Mouse (Mus musculus): ENCODE measurements at regions not wholly inside any gene's neighbourhood (a gene's known extent, or its start where the extent isn't known, plus 50 kb on each side); places are given as distances from the start of the nearest gene placed in this dataset.

DNA sequence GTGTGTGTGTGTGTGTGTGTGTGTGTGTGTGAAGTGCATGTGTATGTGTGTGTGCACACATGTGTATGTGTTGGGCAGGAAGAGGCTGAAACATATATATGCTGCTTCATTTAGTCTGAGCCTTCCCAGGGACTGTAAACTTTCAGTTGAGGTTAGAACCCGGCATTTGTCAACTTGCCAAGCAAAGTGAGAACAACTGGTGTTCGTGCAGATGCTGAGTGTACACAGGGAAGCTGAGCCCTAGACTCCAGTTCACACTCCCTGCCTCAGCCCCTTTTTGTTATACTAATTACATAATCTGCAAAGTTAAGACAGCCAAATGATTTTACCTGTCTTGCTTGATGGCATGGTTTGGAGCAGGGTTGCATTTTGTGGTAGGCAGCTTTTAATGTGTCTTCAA is 87.7 kb upstream of the Pkn2 start:
- Histone ChIP-seq H3K4me1 (ENCODE audit: control insufficient read depth in 1 of 2, insufficient read depth in 2 of 2, low read length in 2 of 2) (no peaks in the 10 kb centered on the region), H3K27ac (ENCODE audit: control insufficient read depth, low read depth, low read length) (no peak overlapping the region), H3K79me2 (ENCODE audit: control insufficient read depth, insufficient read depth, low read length, poor library complexity) (no peaks in the 10 kb centered on the region), H3K9me3 (replicated peaks; ENCODE audit: insufficient read depth, low read length) (no peaks in the 10 kb centered on the region), H3K36me3 (ENCODE audit: control insufficient read depth in 1 of 2, insufficient read depth in 2 of 2, low read length in 2 of 2) (no peaks in the 10 kb centered on the region), H3K4me3 (ENCODE audit: control insufficient read depth in 1 of 2, insufficient read depth in 1 of 2, low read depth in 2 of 2, low read length in 2 of 2) (no peak overlapping the region), H3K27me3 (ENCODE audit: control insufficient read depth in 1 of 2, insufficient read depth in 2 of 2, low read length in 2 of 2) (no peaks in the 10 kb centered on the region; a peak in 1 of 4 replicates), H3K9ac (ENCODE audit: control insufficient read depth, low read depth, low read length, poor library complexity, severe bottlenecking) (no peak overlapping the region)
- TF ChIP-seq NELFE (IDR thresholded peaks at IDR 0.05; ENCODE audit: low read depth, low read length) (no peak), GATA1 (IDR thresholded peaks at IDR 0.05; ENCODE audit: low read depth, low read length) (no peak), USF2 (IDR thresholded peaks at IDR 0.05; ENCODE audit: borderline replicate concordance in 1 of 2, insufficient read depth in 1 of 2, low read depth in 1 of 2, low read length in 2 of 2) (no peak), JUND (IDR thresholded peaks at IDR 0.05; ENCODE audit: low read depth, low read length) (no peak), SMC3 (IDR thresholded peaks at IDR 0.05; ENCODE audit: low read depth, low read length) (no peak), RCOR1 (IDR thresholded peaks at IDR 0.05; ENCODE audit: low read depth, low read length) (no peak)
- no peak for DNase-seq (ENCODE audit: low read depth, low spot score)

DNA sequence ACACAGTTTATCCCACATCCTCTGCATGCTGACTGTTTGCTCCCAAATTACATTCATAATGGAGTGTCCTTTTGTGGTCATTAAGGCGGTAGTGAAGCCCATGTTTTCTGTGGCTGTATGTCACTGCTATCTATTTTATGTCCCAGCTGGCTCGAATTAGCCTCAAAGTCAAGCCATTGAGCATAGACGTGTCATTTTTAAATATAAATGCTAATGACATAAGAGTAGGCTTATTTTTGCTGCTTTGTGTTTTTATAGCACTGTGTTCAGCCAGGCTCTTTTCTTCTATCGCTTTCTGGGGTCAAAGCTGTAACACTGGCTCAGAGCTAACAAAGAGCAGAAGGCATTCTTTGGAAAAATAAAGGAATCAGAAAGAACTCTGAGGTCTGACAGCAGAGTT is 83.8 kb upstream of the Pkn2 start:
- Histone ChIP-seq H3K4me3 (ENCODE audit: control insufficient read depth in 1 of 2, insufficient read depth in 1 of 2, low read depth in 2 of 2, low read length in 2 of 2) (no peak overlapping the region), H3K4me1 (ENCODE audit: control insufficient read depth in 1 of 2, insufficient read depth in 2 of 2, low read length in 2 of 2) (no peaks in the 10 kb centered on the region), H3K9me3 (replicated peaks; ENCODE audit: insufficient read depth, low read length) (no peaks in the 10 kb centered on the region), H3K9ac (ENCODE audit: control insufficient read depth, low read depth, low read length, poor library complexity, severe bottlenecking) (no peak overlapping the region), H3K27ac (ENCODE audit: control insufficient read depth, low read depth, low read length) (no peak overlapping the region), H3K79me2 (ENCODE audit: control insufficient read depth, insufficient read depth, low read length, poor library complexity) (no peaks in the 10 kb centered on the region), H3K27me3 (ENCODE audit: control insufficient read depth in 1 of 2, insufficient read depth in 2 of 2, low read length in 2 of 2) (no peaks in the 10 kb centered on the region), H3K36me3 (ENCODE audit: control insufficient read depth in 1 of 2, insufficient read depth in 2 of 2, low read length in 2 of 2) (no peaks in the 10 kb centered on the region)
- DNase-seq (ENCODE audit: low read depth, low spot score): no peak
- no peak for TF ChIP-seq ZC3H11A (IDR thresholded peaks at IDR 0.05; ENCODE audit: low read depth, low read length)
- no peak for TF ChIP-seq ELF1 (IDR thresholded peaks at IDR 0.05; ENCODE audit: low read depth, low read length)
- no peak for TF ChIP-seq USF2 (IDR thresholded peaks at IDR 0.05; ENCODE audit: borderline replicate concordance in 1 of 2, insufficient read depth in 1 of 2, low read depth in 1 of 2, low read length in 2 of 2)
- TF ChIP-seq CHD2 (IDR thresholded peaks at IDR 0.05; ENCODE audit: low read length): no peak
- TF ChIP-seq MXI1 (IDR thresholded peaks at IDR 0.05; ENCODE audit: low read depth, low read length): no peak
- no peak for TF ChIP-seq NELFE (IDR thresholded peaks at IDR 0.05; ENCODE audit: low read depth, low read length)
- TF ChIP-seq EP300 (IDR thresholded peaks at IDR 0.05; ENCODE audit: low read depth in 1 of 2, low read length in 2 of 2): no peak
- TF ChIP-seq POLR2A (IDR thresholded peaks at IDR 0.05; ENCODE audit: control insufficient read depth in 1 of 2, insufficient read depth in 1 of 2, low read depth in 1 of 2, low read length in 2 of 2, poor library complexity in 1 of 2): no peak
- no peak for TF ChIP-seq E2F4 (IDR thresholded peaks at IDR 0.05; ENCODE audit: borderline replicate concordance, low read depth, low read length)
- no peak for TF ChIP-seq JUND (IDR thresholded peaks at IDR 0.05; ENCODE audit: low read depth, low read length)
- no peak for TF ChIP-seq TAL1 (IDR thresholded peaks at IDR 0.05; ENCODE audit: low read length)
- TF ChIP-seq RCOR1 (IDR thresholded peaks at IDR 0.05; ENCODE audit: low read depth, low read length): no peak

DNA sequence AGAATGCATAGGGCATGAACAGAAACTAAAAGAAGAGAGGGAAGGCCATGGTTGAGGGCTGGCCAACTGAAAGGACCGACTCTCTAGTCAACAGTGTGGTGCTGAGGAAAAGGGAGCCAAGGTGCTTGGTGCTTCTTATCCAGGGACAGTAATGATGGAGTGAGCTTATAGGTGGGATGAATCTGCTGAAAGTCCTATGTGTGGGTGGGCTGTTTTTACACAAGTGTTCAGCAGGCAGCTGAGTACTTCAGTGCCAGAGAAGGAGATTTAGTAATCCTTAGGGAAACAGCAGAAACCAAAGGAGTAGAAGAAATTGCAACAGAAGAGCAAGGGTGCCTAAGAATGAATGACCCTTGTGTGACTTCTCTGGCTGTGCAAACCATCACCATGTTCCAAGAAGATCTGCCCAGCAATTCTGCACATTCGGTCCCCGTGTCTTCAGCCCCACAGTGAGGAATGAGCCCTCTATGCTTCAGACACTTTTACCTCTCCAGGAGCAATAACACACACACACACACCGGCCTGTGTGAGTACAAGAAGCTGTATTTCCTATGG is 82.1 kb upstream of the Pkn2 start:
- Histone ChIP-seq H3K4me3 (ENCODE audit: control insufficient read depth in 1 of 2, insufficient read depth in 1 of 2, low read depth in 2 of 2, low read length in 2 of 2) (no peak overlapping the region), H3K4me1 (ENCODE audit: control insufficient read depth in 1 of 2, insufficient read depth in 2 of 2, low read length in 2 of 2) (no peaks in the 10 kb centered on the region), H3K9ac (ENCODE audit: control insufficient read depth, low read depth, low read length, poor library complexity, severe bottlenecking) (no peak overlapping the region), H3K27me3 (ENCODE audit: control insufficient read depth in 1 of 2, insufficient read depth in 2 of 2, low read length in 2 of 2) (no peaks in the 10 kb centered on the region), H3K27ac (ENCODE audit: control insufficient read depth, low read depth, low read length) (no peak overlapping the region), H3K79me2 (ENCODE audit: control insufficient read depth, insufficient read depth, low read length, poor library complexity) (no peaks in the 10 kb centered on the region), H3K36me3 (ENCODE audit: control insufficient read depth in 1 of 2, insufficient read depth in 2 of 2, low read length in 2 of 2) (no peaks in the 10 kb centered on the region), H3K9me3 (replicated peaks; ENCODE audit: insufficient read depth, low read length) (no peaks in the 10 kb centered on the region)
- no peak for DNase-seq (ENCODE audit: low read depth, low spot score)
- TF ChIP-seq TBP (IDR thresholded peaks at IDR 0.05; ENCODE audit: low read depth, low read length): no peak
- TF ChIP-seq KAT2A (conservative IDR thresholded peaks at IDR 0.05; ENCODE audit: low read depth, low read length): no peak
- no peak for TF ChIP-seq CTCF (IDR thresholded peaks at IDR 0.05 in 2 of 3, conservative IDR thresholded peaks at IDR 0.05 in 1 of 3; ENCODE audit: control insufficient read depth in 1 of 3, insufficient read depth in 1 of 3, low read depth in 2 of 3, low read length in 3 of 3, poor library complexity in 1 of 3, severe bottlenecking in 1 of 3)
- TF ChIP-seq GABPA (IDR thresholded peaks at IDR 0.05; ENCODE audit: low read depth, low read length): no peak
- TF ChIP-seq MAX (IDR thresholded peaks at IDR 0.05; ENCODE audit: low read length): no peak
- TF ChIP-seq JUND (IDR thresholded peaks at IDR 0.05; ENCODE audit: low read depth, low read length): no peak
- TF ChIP-seq UBTF (IDR thresholded peaks at IDR 0.05; ENCODE audit: borderline replicate concordance, insufficient read depth, low read depth, low read length): no peak
- TF ChIP-seq CHD1 (IDR thresholded peaks at IDR 0.05; ENCODE audit: low read depth, low read length): no peak
- TF ChIP-seq SMC3 (IDR thresholded peaks at IDR 0.05; ENCODE audit: low read depth, low read length): no peak
- no peak for TF ChIP-seq CHD2 (IDR thresholded peaks at IDR 0.05; ENCODE audit: low read length)
- TF ChIP-seq ZNF384 (IDR thresholded peaks at IDR 0.05; ENCODE audit: low read depth, low read length): no peak
- no peak for TF ChIP-seq USF2 (IDR thresholded peaks at IDR 0.05; ENCODE audit: borderline replicate concordance in 1 of 2, insufficient read depth in 1 of 2, low read depth in 1 of 2, low read length in 2 of 2)
- no peak for TF ChIP-seq SIN3A (IDR thresholded peaks at IDR 0.05; ENCODE audit: low read length)
- no peak for TF ChIP-seq POLR2A (IDR thresholded peaks at IDR 0.05; ENCODE audit: control insufficient read depth in 1 of 2, insufficient read depth in 1 of 2, low read depth in 1 of 2, low read length in 2 of 2, poor library complexity in 1 of 2)
- no peak for TF ChIP-seq NRF1 (IDR thresholded peaks at IDR 0.05; ENCODE audit: insufficient read depth, low read depth, low read length, poor library complexity, severe bottlenecking)
- no peak for TF ChIP-seq GATA1 (IDR thresholded peaks at IDR 0.05; ENCODE audit: low read depth, low read length)
- no peak for TF ChIP-seq MYC (IDR thresholded peaks at IDR 0.05; ENCODE audit: low read depth, low read length)
